Mouse (Mus musculus) C2C12 (cell line): ENCODE data around the gene Jak3.

Source experiments
- CTCF ChIP-seq: IDR thresholded peaks from one replicate; pipeline ENCODE4 v1.5.1; 2011; ENCODE audit not compliant: control insufficient read depth, insufficient read depth, insufficient read length
- USF1 ChIP-seq: IDR thresholded peaks from one replicate; pipeline ENCODE4 v1.6.1; 2011; ENCODE audit warnings: low read depth, mild to moderate bottlenecking, control low read depth, moderate library complexity

DNA sequence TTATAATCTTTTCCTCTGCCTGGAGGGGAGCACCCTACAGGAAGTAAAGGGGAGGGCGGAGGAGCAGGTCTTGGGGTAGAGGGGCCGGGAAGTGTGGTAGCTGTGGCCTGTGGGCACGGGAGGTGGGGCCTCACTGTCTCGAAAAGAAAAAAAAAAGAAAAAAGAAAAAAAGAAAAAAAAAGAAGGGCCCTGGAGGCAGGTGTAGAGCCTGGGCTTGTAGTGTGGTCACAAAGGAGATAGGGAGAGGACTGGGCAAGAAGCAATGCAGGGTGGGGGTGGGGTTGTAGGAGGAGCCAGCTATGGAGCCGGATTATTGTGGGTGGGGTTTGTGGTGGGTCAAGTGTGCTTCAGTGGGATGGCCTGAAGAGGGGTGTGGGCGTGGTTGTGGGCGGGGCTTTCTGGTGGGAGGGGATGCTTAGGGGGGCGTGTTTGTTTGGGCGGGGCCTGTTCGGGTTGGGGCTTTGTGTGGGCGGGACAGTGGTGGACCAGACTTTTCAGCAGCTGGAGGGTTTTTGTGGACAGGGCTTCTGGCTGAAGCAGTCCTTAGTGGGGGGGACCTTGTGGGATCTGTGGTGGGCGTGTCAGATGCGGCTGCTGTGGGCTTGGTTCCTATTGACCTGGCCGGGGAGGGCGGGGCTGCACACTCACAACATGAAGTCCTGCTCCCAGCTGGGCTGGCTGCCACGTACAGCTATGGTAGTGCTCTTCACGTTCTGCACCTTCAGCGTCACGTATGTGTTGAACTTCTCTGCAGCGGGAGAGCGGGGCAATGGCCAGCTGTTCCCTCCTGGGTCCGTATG lies 10.6 kb upstream of the Jak3 start:
- TF ChIP-seq CTCF = no peak
- TF ChIP-seq USF1 = no peak
